23 mouse cellular contexts compared by ENCODE assay signal in the genomic region with DNA sequence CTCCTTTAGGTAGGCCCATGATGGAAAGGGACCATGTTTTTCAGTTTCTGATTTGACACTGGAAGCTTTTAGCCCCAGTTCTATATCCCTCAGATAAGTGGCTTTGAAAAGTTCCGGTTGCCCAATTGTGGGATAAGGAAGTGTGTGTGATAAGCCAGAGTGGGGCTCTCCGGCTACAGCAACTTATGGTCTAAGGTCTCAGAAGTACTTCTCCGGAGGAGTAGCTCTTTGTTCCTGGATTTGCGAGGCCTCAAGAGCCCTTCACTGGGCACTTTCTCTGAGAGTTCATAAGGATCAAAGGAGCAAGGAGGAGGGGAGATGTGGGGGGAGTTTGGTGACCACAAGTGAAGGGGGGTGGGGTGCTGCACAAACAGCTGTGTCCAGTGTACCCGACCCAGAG.
DNase-seq lines count a peak whose midpoint lies in the region; ATAC-seq and TF ChIP-seq lines count a peak whose summit lies in the region.
"Had no signal": no experiment of that assay in that cellular context is flagged by ENCODE, and none has a peak within 500 bp of the region (broad histone marks: within the 10 kb centered on the region; RNA-seq: fewer than 3 reads in every experiment).

No protein-coding gene starts in this region.

- no peak overlapping the region for H3K4me2 ChIP-seq in midbrain, embryonic 16.5 days (ENCODE audit: low read length)
- no peak overlapping the region for H3K4me2 ChIP-seq in lung, embryonic 16.5 days (ENCODE audit: low read depth, low read length)
- H3K4me2 ChIP-seq in forebrain, postnatal 0 days (ENCODE audit: low read depth): no peak overlapping the region
- H3K4me2 ChIP-seq: heart, embryonic 15.5 days; hindbrain, embryonic 13.5 days; limb, embryonic 12.5 days; liver, embryonic 15.5 days; midbrain, embryonic 12.5 days had no signal

- ATAC-seq in midbrain, embryonic 16.5 days: no peak
- peak; percentile 56 for ATAC-seq in lung, embryonic 16.5 days (ENCODE audit: low read depth)
- ATAC-seq in forebrain, postnatal 0 days: no peak
- ATAC-seq: forebrain, embryonic 16.5 days had no signal

- 0 out of 2 replicates have a peak overlapping the region, but pooled peaks have one; percentile 17 for H3K27ac ChIP-seq in midbrain, embryonic 10.5 days (replicated peaks)
- no peak overlapping the region for H3K27ac ChIP-seq in midbrain, embryonic 16.5 days (ENCODE audit: low read length)
- peak overlapping the region; percentile 62 for H3K27ac ChIP-seq in lung, embryonic 16.5 days (ENCODE audit: low read length)
- H3K27ac ChIP-seq in forebrain, postnatal 0 days (ENCODE audit: low read depth, low read length): no peak overlapping the region
- H3K27ac ChIP-seq: heart, embryonic 15.5 days; hindbrain, embryonic 13.5 days; kidney, postnatal 0 days; limb, embryonic 12.5 days; liver, embryonic 15.5 days; midbrain, embryonic 12.5 days had no signal

- no peak for TF ChIP-seq CTCF in forebrain, postnatal 0 days (IDR thresholded peaks at IDR 0.05; ENCODE audit: low read depth)

- no peak overlapping the region for H3K9ac ChIP-seq in midbrain, embryonic 16.5 days (ENCODE audit: low read depth, low read length)
- no peak overlapping the region for H3K9ac ChIP-seq in lung, embryonic 16.5 days (ENCODE audit: low read length)
- H3K9ac ChIP-seq in forebrain, postnatal 0 days: no peak overlapping the region
- H3K9ac ChIP-seq: heart, embryonic 15.5 days; hindbrain, embryonic 13.5 days; limb, embryonic 12.5 days; liver, embryonic 15.5 days; midbrain, embryonic 12.5 days had no signal

- no peaks in the 10 kb centered on the region for H3K36me3 ChIP-seq in midbrain, embryonic 10.5 days
- no peaks in the 10 kb centered on the region for H3K36me3 ChIP-seq in midbrain, embryonic 16.5 days (ENCODE audit: control insufficient read depth, insufficient read depth, low read length)
- no peaks in the 10 kb centered on the region for H3K36me3 ChIP-seq in lung, embryonic 16.5 days (ENCODE audit: control insufficient read depth, insufficient read depth, low read length)
- H3K36me3 ChIP-seq in forebrain, postnatal 0 days (ENCODE audit: insufficient read depth): no peaks in the 10 kb centered on the region
- H3K36me3 ChIP-seq: heart, embryonic 15.5 days; hindbrain, embryonic 13.5 days; limb, embryonic 12.5 days; liver, embryonic 15.5 days; midbrain, embryonic 12.5 days had no signal

- 0 out of 2 replicates have a peak, but pooled peaks cover 4% of the 10 kb centered on the region for H3K9me3 ChIP-seq in midbrain, embryonic 10.5 days (replicated peaks)
- no peaks in the 10 kb centered on the region for H3K9me3 ChIP-seq in midbrain, embryonic 16.5 days (replicated peaks; ENCODE audit: control insufficient read depth, low read length, poor library complexity, severe bottlenecking)
- H3K9me3 ChIP-seq in lung, embryonic 16.5 days (ENCODE audit: control insufficient read depth, low read length): no peaks in the 10 kb centered on the region
- no peaks in the 10 kb centered on the region for H3K9me3 ChIP-seq in forebrain, postnatal 0 days (ENCODE audit: low read length)
- H3K9me3 ChIP-seq: heart, embryonic 15.5 days; hindbrain, embryonic 13.5 days; liver, embryonic 15.5 days; midbrain, embryonic 12.5 days had no signal

- H3K27me3 ChIP-seq in midbrain, embryonic 10.5 days (ENCODE audit: low read depth, poor library complexity, severe bottlenecking): peaks cover 25% of the 10 kb centered on the region
- no peaks in the 10 kb centered on the region for H3K27me3 ChIP-seq in midbrain, embryonic 16.5 days (ENCODE audit: control insufficient read depth, insufficient read depth, low read depth, low read length)
- H3K27me3 ChIP-seq in lung, embryonic 16.5 days (ENCODE audit: control insufficient read depth, insufficient read depth, low read depth, low read length): no peaks in the 10 kb centered on the region
- H3K27me3 ChIP-seq in forebrain, postnatal 0 days (ENCODE audit: insufficient read depth, low read length): no peaks in the 10 kb centered on the region
- H3K27me3 ChIP-seq: limb, embryonic 12.5 days; liver, embryonic 15.5 days had no signal

- no peak overlapping the region for H3K4me3 ChIP-seq in midbrain, embryonic 10.5 days
- no peak overlapping the region for H3K4me3 ChIP-seq in midbrain, embryonic 16.5 days (ENCODE audit: low read depth, low read length)
- no peak overlapping the region for H3K4me3 ChIP-seq in lung, embryonic 16.5 days (ENCODE audit: low read length)
- H3K4me3 ChIP-seq in forebrain, postnatal 0 days (ENCODE audit: low read depth, low read length): no peak overlapping the region
- H3K4me3 ChIP-seq: erythroblast, embryonic 14.5 days; heart, embryonic 15.5 days; hindbrain, embryonic 13.5 days; limb, embryonic 12.5 days; liver, embryonic 15.5 days; midbrain, embryonic 12.5 days had no signal

- DNase-seq in midbrain, embryonic 10.5 days (ENCODE audit: low spot score): no peak
- DNase-seq in lung, postnatal 36 days: peak; percentile 81
- no peak for DNase-seq in urinary bladder, postnatal 25 days (ENCODE audit: low spot score)
- no peak for DNase-seq in forebrain, postnatal 0 days
- DNase-seq: adrenal gland, adult 8-10 months; B cell, adult 2 months; cerebellum, adult 2 months; cerebellum, postnatal 14 days; gastrocnemius, postnatal 10 days; heart, postnatal 36 days; kidney, adult 2 months; kidney, postnatal 4 days; thymus, postnatal 4 days had no signal

- WGBS in midbrain, embryonic 10.5 days: 41% methylated on average over 5 of the region's 5 CpGs
- WGBS in midbrain, embryonic 16.5 days: 52% methylated on average over 5 of the region's 5 CpGs
- 41% methylated on average over 5 of the region's 5 CpGs for WGBS in lung, embryonic 16.5 days
- 63% methylated on average over 5 of the region's 5 CpGs for WGBS in forebrain, postnatal 0 days

- H3K4me1 ChIP-seq in midbrain, embryonic 10.5 days: peaks cover 66% of the 10 kb centered on the region
- H3K4me1 ChIP-seq in midbrain, embryonic 16.5 days (ENCODE audit: control insufficient read depth, insufficient read depth, low read length): peaks cover 4% of the 10 kb centered on the region; the same call in 1 of the 2 replicates
- peaks cover 15% of the 10 kb centered on the region for H3K4me1 ChIP-seq in lung, embryonic 16.5 days (replicated peaks; ENCODE audit: control insufficient read depth, insufficient read depth, low read length)
- H3K4me1 ChIP-seq in forebrain, postnatal 0 days (ENCODE audit: insufficient read depth): no peaks in the 10 kb centered on the region

Comparison
In these comparisons a context has a peak if more than half of its experiments do, and no peak if none do; other contexts are left out.
1. H3K27ac ChIP-seq: peak in midbrain, embryonic 10.5 days (single experiment) and lung, embryonic 16.5 days (single experiment); none in midbrain, embryonic 16.5 days (single experiment) and forebrain, postnatal 0 days (single experiment).